Mouse (Mus musculus) lung, adult 18-20 months (tissue): ENCODE measurements at regions not wholly inside any gene's neighbourhood (a gene's known extent, or its start where the extent isn't known, plus 50 kb on each side); places are given as distances from the start of the nearest gene placed in this dataset.

Experiments used
- DNase-seq, 2 experiments: peaks; one replicate each; pipeline ENCODE4 v3.0.0; 2022; ENCODE audit warnings: mixed read lengths in 2 of 2

DNA sequence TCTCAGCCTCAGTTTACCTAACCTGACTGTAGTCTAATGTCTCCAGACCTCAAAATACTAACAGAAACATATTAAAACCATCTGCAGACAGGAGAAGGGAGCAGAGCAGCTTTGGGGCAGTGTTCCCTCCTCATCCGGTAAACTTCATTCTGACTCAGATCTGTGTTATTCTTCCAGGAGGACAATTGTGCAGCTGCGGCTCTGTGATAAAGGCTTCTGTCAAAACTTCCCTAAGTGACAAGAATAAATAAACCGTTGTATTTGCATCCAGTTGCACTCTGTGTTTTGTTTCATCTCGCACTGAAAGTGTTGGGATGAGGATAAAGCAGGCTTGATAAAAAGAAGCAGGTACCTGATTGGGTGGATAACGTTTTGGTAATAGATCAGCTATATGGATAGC, 585.8 kb downstream of the Tmem114 start:
- no peak for DNase-seq

DNA sequence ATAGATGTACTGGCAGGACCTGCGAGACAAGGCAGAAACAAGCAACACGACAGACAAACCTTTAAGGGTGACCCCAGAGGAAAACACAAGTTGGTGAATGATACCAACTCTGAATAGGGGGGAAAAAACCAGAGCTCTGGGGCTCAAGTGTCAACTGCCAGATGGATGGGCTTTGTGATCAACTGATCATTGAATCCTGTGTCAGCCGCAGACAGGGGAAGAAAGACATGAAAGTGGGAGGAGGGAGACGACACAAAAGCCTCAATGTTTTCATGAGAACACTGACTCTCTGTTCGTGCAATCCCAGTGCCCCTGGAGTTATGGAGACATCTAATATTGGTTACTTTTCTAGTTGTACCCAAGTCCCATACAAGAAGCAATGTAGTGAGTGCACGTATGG, 593.8 kb downstream of the Tmem114 start:
- DNase-seq: no peak

DNA sequence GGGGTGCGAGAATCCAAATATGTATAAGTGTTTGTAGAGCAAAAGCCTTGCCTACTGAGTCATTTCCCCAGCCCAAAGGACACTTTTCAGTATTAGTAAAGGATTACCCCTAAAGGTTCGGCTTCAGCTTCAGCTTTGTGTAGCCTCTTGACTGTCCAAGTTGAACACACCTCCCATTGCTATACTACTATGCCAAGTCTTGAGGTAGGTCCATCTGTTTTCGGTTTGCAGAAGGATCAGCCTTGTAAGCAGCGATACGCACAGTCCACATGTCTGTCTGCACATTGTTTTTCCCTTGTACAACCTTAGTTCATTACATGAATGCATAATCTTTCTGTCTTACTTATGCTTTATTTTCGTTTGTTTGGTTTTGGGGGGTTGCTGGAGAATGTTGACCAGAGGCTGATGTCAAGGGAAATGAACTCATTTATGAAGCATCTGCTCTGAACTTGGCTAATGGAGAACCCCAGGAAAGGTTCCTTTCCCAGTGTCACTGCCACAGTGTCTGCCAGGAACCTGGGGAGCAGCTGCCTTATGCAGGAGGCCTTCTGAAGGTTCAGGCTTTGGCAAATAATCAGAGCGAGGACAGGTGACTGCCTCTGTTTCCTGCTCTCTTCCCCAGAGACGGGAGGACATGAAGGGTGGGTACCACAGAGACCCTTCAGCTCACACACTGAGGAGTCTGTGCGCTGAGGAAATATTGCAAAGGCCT, 594.8 kb downstream of the Tmem114 start:
- no peak for DNase-seq

DNA sequence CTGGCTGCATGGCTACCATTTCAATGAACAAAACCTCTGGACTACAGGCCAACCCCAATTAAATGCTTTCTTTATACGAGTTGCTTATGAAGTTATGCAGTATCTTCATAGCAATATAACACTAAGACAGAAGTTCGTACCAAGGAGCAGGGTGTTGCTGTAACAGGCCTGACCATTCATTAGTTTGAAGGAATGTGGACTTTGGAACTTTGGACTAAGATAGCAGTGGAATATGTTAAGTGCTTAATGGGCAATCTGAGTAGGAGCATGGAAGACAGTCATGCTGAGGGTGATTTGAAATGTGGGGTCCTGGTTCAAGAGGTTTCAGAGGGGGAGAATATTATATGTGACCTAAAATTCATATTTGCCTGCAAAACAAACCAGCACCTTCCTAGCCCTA, 623.8 kb downstream of the Tmem114 start:
- no peak for DNase-seq

DNA sequence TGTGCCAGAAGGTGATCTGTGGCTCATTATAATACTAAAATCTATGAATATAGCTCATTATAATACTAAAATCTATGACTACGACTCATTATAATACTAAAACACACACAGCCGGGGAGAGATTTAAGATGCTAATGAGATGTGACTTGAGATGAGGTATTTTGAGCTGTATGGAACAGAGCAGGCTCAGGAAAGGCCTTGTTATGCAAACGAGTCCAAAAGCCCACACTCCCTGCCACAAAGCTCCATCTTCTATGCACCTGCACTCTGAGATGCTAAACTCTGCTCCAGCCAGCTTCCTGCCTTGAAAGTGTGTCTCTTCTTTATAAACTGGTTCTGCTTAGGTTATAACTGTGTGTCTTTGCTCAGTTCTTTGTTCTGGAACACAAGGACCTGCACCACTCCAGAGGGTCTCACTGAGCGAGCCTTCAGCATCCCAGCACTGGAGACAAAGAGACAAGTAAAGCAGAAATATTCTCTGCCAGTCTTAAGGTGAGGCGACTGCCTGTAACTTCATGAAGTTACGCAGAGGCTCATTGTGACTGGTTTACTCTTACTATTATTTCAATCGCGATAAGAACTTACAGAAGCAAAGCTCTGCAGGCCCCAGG, 627.7 kb downstream of the Tmem114 start:
- DNase-seq: no peak

DNA sequence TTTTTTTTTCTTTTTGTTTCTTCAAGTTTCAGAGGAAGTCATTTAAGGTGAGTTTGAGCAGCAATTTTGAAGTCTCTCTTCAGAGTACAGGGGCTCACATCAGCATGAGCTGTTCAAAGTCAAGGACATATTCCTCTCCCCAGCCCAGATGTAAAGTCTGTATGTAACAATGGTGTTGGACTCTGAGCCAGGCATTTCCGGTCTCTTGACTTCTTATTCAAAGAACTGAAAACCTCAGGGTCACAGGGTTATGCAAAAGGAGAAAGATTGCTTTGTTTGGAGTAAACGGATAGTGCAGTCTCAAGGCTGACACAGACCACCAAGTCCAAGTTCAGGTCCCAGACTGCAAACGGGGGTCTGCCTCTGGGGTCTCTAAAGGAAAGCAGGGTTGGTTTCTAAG, 629.4 kb downstream of the Tmem114 start:
- no peak for DNase-seq

DNA sequence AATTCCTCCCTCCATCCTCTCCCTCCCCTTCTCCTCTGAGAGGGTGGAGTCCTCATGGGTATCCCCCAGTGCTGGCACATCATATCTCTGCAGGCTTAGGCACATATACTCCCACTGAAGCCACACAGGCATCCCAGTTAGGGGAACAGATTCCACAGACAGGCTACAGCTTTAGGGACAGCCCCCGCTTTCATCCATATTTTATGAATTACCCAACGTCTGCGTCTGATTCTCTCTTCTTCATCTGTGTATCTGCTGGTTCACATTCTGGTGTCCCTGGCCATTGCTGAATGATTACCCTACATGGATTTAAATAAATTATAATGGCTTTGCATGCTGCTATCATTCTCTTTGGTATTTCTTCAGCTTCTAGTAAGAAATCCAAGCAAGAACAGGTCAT, 632.4 kb downstream of the Tmem114 start:
- no peak for DNase-seq

DNA sequence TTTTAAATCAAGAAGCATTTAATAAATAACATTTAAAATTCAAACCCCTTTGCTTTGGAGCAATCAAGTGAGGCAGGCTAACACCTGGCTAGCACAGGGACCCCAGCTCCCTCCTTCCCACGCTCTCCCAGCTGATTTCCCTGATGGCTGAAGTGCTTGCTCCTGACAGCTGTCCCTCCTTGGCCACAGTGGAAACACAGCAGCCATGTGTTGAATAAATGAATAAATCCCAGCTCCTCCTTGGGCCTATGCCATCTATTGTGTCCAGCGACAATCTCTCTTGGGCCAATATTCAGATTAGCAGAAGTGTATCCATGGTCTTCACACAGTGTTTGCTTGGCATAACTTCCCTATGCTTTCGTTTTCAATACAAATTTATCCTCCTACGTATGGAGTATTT, 634.7 kb downstream of the Tmem114 start:
- no peak for DNase-seq

DNA sequence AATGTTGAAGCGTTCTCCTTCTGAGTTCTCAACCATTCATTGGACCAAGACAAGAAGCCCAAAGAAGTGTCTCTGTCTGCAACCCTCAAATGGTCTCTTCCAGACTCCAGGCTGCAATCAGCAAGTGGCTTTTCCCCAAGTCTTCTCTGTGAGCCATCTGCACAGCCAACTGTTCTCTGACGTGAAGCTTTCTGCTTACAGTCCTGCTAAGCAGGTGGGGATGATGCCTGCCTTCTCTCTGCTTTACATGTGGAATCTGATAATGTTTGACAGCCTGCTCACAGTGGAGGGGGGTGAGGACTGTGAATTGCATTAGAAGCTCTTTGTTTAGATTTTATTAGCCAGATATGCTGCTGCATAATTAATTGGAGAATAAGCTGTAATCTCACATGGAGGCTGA, 636.7 kb downstream of the Tmem114 start:
- no peak for DNase-seq

DNA sequence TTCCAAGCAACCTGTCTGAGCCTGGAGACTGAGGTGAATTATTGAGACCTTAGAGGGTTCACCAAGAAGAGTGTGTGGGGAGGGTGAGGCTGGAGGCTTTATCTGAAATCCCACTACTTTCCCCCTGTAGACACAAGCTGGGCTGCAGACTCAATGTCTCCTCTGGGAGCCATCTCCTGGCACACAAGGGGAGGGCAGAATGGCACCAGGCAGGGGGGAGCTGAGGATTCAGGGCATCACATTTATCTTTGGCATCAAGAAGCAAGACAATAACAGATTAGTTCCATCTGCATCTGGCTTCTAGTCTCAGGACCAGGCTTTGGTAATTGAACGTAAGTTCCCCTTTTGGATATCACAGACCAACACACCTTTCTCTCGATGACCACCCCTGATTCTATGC, 643.4 kb downstream of the Tmem114 start:
- no peak for DNase-seq

DNA sequence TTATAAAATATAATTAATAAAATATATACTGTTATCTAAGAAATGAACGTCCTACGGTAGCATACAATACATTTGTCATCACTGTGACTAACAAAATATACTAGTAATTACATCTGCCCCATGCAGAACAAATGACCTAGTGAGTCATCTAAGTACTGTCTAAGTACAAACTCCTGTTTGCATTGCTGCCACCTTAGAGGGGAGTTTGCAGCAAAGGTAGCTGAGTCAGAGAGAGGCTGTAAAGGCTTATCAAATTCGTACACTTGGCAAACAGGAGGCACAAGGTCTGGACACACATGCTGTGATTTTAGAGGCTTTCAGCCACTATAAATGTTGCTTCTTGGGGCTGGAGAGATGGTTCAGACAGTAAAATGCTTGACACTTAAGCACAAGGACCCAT, 649.3 kb downstream of the Tmem114 start:
- no peak for DNase-seq

DNA sequence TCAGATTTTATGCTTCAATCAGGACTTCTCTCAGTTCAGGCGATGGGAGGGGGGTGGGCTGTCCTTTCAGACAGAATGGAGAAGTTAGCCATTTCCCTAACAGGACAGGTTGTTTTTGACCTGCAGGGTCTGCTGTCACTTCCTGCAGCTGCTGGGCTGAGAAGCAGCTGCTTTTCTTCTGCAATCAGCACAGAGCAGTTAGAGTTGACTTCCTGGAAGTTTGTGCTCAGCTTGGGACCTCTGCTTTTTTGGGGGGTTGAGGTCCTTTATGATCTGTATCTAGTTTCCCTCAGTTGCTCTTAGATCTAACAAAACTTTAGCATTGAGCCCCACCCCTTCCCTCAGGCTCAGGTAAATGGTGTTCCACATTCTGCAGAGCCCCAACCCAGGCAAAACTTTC, 656.5 kb downstream of the Tmem114 start:
- DNase-seq: no peak

DNA sequence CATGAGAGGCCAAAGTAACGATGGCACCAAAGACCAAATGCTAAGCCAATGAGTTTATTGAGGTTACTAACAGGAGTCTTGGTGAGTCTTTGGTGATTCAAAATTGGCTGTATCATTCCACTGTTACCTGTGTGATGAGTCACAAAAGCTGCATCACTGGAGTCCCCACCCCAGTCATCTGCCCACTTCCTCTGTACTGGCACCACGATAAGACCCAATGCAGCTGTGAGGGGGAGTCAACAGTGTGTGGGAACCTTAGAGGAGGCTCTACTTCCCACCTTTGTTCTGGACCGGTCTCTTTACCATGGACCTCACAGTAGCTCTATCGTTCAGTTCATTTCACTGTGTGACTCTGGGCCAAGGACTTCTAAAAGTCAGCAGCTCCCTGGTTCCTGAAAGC, 657.2 kb downstream of the Tmem114 start:
- no peak for DNase-seq

DNA sequence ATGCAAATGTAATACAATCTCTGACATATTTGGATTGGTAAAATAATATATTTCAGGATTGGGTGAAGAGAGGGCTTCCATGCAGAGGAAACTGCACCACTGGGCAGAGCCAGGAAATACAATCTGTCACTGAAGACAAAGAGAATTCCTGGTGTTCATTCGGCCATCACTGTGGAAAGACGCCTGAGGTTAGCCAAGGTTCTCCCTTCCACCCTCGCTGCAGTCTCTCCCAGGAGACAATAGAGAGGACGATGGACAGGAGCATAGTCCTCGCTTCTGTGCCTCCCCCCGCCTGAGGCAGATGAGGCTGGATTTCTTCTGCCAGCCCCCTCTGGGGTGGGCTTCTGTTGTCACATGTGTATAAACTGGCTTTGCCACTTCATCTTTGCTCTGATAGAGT, 660.6 kb downstream of the Tmem114 start:
- DNase-seq: no peak

DNA sequence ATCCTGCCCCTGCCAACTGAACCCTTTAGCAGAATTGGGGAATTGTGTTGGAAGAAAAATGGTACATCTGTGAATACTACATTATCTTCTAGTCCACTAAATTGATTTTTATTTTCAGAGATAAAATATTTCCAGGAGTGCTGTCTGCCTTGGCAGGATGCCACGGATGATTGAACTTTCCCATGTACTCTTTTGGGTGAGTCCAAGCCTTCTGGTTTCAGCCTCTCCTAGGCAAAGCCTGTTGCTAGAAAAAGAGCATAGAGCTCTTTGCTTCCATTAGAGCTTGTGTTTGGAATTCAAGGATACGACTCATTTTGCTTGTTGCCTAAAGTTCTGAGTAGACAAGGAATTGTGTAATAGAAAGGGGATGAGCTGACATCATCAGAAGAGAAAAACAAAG, 696.8 kb downstream of the Tmem114 start:
- no peak for DNase-seq

DNA sequence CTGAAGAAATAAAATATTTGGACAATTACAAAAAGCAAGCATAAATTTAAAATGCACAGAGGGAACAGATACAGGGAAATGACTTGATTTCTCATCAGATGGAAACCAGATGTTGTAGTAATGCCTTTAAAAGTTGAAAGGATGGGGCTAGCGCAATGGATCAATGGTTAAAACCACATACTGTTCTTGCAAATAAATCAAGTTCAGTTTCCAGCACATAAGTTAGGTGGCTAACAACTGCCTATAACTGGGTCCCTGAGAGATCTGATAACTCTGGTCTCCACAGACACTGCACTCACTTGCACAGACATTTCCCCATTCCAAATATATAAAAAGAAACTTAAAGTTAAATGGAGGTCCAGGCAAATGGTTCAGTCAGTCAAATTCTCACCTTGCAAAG, 699.7 kb downstream of the Tmem114 start:
- no peak for DNase-seq

DNA sequence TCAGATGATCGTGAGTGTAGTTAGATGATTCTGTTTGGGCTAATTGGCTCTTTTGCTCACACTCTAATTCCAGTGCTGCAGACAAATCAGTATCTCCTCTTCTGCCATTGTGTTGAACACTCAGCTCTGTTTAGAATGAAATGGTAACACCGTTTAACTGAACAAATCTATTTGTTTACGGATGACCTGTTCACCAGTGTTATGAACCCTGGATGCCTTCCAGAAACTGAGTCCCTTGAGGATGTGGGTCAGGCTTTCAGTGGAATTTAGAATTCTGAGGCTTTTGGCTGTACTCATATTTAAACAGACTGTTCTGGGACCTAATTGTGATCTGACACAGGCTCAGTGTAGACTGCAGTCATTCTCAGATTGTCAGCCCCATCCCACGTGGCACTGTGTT, 723.5 kb downstream of the Tmem114 start:
- DNase-seq: no peak

DNA sequence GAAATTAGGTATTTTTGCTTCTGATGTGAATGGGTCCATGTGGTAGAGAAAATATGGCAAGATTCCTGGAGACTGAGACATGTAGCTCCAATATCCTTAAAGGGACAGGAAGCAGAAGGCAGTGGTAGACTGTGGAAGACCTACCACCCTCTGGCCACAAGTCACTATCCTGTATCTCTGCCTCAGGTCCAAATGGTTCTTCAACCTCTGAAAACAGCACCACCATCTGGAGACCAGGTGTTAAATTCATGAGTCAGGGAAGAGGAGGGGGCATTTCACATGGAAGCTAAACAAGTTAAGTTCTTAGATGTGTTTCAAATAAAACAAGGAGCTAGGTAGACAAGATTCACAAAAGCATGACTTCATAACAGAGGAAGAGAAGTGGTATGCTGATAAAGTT, 739.5 kb downstream of the Tmem114 start:
- DNase-seq: no peak

DNA sequence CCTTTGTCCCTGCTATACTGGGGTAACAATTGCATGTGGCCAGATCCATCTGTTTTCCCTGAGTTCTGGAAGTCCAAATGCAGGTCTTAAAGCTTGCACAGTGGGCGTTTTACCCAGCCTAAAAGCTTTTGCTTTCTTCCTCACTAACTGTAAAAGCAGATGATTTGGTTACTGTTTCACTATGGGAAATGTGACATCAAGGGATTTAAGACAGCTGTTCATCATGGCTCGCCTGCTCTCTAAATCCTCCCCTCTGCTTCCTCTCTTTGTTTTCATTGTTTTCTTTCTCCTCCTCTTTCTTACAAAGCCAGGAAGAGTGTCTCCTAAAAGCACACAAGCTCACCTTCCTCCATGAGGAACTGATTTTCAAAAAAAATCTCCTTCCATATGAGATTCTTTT, 758.8 kb downstream of the Tmem114 start:
- no peak for DNase-seq

DNA sequence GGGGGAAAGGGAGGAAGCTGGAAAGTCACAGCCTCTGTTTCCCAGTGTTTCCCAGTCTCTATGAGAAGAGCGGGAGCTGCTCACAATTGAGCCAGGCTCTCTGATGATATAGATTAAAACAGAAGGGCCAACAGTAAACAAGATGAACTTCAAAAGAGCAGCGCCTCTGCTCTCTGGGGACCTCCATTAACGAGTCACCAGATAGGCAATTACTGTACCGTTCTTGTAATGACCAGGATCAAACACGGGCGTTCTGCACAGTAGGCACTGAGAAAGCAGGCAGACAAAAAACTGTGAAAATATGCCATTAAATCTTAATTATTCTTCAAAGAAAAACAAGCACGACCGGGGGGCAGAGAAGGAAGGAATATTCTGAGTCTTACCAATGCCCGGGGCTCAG, 766.8 kb downstream of the Tmem114 start:
- DNase-seq: no peak

DNA sequence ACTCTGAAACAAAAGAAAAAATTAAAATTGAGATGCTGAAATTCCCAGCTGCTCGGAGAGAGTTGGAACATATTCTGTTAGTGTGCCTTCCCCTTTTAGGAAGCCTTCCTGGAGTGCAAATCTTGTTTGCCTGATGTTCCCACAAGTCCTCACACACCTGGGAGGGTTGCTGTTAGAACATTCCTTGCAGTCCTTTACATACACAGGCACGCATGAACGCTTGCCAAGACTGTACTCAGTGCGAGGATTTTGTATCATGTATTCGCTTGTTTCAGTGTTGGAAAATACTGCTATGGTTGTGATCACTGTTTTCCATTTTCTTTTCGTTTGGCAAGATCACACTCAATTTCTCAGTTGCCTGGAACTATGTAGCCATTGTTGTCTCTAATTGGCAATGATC, 770.5 kb downstream of the Tmem114 start:
- DNase-seq: peak; percentile 5 to 6

DNA sequence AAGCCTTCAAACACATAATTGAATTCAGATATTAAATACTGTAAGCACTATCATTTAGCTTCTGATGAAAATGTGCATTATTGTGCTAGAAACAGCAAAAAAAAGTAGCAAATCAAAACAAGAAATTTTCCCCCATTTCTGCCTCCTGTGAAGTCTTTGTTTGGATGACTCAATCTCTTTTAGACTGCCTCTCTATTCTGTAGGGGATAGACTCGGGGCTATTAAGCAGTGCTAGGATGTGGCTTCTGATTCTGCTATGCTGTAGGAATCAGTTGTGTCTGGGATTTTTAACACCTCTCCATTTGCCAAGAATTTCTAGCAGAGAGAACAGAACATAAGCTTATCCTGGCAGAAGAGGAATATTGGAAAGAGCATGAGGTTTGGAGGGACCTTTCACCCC, 775.2 kb downstream of the Tmem114 start:
- no peak for DNase-seq

DNA sequence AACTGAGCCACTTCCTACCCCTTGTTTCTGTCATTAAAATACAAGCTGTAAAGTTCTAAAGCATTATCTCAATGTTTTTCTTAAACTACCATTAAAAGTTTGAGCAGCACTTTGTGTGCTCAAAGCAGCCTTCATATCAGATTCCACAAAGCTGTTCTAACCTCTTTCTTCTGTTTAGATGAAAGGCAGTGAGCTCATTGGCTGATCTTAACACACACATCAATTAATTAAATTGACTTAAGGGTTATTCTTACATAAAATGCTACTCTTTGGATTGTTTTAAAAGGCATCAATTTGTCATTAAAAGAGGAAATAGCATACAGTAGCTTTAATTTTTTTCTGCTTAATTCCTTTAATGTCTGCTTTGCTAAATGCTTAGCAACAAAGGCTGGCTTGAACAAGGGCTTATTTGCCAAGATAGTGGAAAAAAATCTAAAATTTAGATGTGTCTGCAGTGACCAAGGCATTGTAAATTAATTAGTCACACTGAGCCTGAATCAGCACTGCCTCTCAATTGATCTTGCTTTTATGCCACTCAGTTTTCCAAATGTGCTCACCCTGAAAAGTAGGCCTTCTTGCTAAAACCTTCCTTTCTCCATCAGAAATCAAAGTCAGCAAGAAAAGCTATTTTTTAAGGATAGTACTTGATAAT, 777.5 kb downstream of the Tmem114 start:
- DNase-seq: no peak

DNA sequence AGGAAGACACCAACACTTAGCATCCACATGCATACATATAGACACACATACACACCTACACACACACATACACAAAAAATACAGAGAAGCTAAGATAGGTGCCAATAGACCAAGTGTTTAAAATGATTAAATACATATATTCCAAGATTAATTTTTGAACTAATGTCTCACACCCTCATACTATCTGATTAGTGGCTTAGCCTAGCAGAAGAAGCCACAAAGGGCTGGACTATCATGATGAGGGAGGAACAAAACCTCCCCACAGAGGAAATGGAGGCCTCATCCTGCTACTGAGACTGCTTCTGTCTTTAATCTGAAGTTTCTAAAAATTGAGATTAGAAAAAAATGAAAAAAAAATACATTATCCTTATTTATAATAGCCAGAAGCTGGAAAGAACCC, 780.6 kb downstream of the Tmem114 start:
- DNase-seq: no peak
